9 mouse cellular contexts compared by ENCODE assay signal in the genomic region with DNA sequence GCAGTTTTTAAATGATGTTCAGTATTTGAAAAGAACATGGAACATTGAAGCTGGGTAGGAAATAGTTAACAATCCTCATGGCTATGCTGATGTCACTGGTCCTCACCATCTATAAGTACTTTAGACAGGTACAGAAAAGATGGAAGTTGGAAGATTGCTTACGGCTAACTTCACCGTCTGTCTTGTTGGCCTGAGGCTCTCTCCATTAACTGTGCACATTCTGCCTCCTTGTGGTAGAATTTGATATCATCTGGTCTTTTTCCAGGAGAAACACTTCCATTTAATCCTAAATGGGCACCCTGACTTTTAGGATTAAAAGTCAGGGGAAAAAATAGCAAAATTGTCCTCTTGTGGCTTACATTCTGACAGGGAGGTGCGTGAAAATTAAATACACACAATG.
DNase-seq lines count a peak whose midpoint lies in the region; ATAC-seq and TF ChIP-seq lines count a peak whose summit lies in the region.
"Had no signal": no experiment of that assay in that cellular context is flagged by ENCODE, and none has a peak within 500 bp of the region (broad histone marks: within the 10 kb centered on the region; RNA-seq: fewer than 3 reads in every experiment).

No protein-coding gene starts in this region.

- H3K9ac ChIP-seq in embryonic facial prominence, embryonic 11.5 days (replicated peaks; ENCODE audit: low read length), result no peak overlapping the region
- H3K9ac ChIP-seq in liver, embryonic 14.5 days (replicated peaks), result no peak overlapping the region
- no peak overlapping the region for H3K9ac ChIP-seq in hindbrain, embryonic 16.5 days (ENCODE audit: low read depth, low read length)
- no peak overlapping the region for H3K9ac ChIP-seq in midbrain, embryonic 16.5 days (ENCODE audit: low read depth, low read length)

- 10% methylated on average over 3 of the region's 3 CpGs for WGBS in embryonic facial prominence, embryonic 11.5 days
- WGBS in embryonic facial prominence, embryonic 10.5 days, result 14% methylated on average over 3 of the region's 3 CpGs
- 11% methylated on average over 3 of the region's 3 CpGs for WGBS in liver, embryonic 14.5 days (ENCODE audit: insufficient replicate concordance)
- WGBS in hindbrain, embryonic 16.5 days, result 10% methylated on average over 3 of the region's 3 CpGs
- WGBS in midbrain, embryonic 16.5 days, result 13% methylated on average over 3 of the region's 3 CpGs

- H3K27ac ChIP-seq in embryonic facial prominence, embryonic 11.5 days (replicated peaks; ENCODE audit: low read depth, low read length), result no peak overlapping the region
- no peak overlapping the region for H3K27ac ChIP-seq in embryonic facial prominence, embryonic 10.5 days (replicated peaks)
- no peak overlapping the region for H3K27ac ChIP-seq in liver, embryonic 14.5 days
- no peak overlapping the region for H3K27ac ChIP-seq in hindbrain, embryonic 16.5 days (ENCODE audit: low read depth, low read length)
- H3K27ac ChIP-seq in midbrain, embryonic 16.5 days (ENCODE audit: low read length), result no peak overlapping the region

- H3K4me1 ChIP-seq in embryonic facial prominence, embryonic 11.5 days (ENCODE audit: control insufficient read depth, insufficient read depth, low read length), result no peaks in the 10 kb centered on the region
- no peaks in the 10 kb centered on the region for H3K4me1 ChIP-seq in embryonic facial prominence, embryonic 10.5 days
- no peaks in the 10 kb centered on the region for H3K4me1 ChIP-seq in liver, embryonic 14.5 days (replicated peaks; ENCODE audit: control insufficient read depth in 2 of 2, insufficient read depth in 2 of 2, low read length in 1 of 2)
- H3K4me1 ChIP-seq in hindbrain, embryonic 16.5 days (ENCODE audit: control insufficient read depth, insufficient read depth, low read depth, low read length), result no peaks in the 10 kb centered on the region
- no peaks in the 10 kb centered on the region for H3K4me1 ChIP-seq in midbrain, embryonic 16.5 days (ENCODE audit: control insufficient read depth, insufficient read depth, low read length)

- no peak for ATAC-seq in embryonic facial prominence, embryonic 11.5 days (replicated peaks; ENCODE audit: insufficient number of reproducible peaks, low FRiP score, low TSS enrichment, low read depth)
- no peak for ATAC-seq in liver, embryonic 14.5 days (ENCODE audit: insufficient read depth)
- ATAC-seq in hindbrain, embryonic 16.5 days, result peak; percentile 71
- ATAC-seq in midbrain, embryonic 16.5 days, result peak; percentile 72; the same call in 1 of the 2 replicates

- peak; percentile 31; the same call in 1 of the 2 replicates for TF ChIP-seq CTCF in liver, embryonic 14.5 days (IDR thresholded peaks at IDR 0.05; ENCODE audit: low read depth)

- no peak overlapping the region for H3K4me2 ChIP-seq in embryonic facial prominence, embryonic 11.5 days (ENCODE audit: low read depth, low read length)
- H3K4me2 ChIP-seq in liver, embryonic 14.5 days (ENCODE audit: low read depth), result no peak overlapping the region
- no peak overlapping the region for H3K4me2 ChIP-seq in hindbrain, embryonic 16.5 days (ENCODE audit: low read length)
- no peak overlapping the region for H3K4me2 ChIP-seq in midbrain, embryonic 16.5 days (ENCODE audit: low read length)

- H3K27me3 ChIP-seq in embryonic facial prominence, embryonic 11.5 days (ENCODE audit: control insufficient read depth, insufficient read depth, low read length), result no peaks in the 10 kb centered on the region
- H3K27me3 ChIP-seq in embryonic facial prominence, embryonic 10.5 days (replicated peaks; ENCODE audit: low read depth, poor library complexity, severe bottlenecking), result no peaks in the 10 kb centered on the region
- no peaks in the 10 kb centered on the region for H3K27me3 ChIP-seq in liver, embryonic 14.5 days (ENCODE audit: control insufficient read depth, insufficient read depth, low read length)
- H3K27me3 ChIP-seq in hindbrain, embryonic 16.5 days (replicated peaks; ENCODE audit: control insufficient read depth, insufficient read depth, low read length), result no peaks in the 10 kb centered on the region
- no peaks in the 10 kb centered on the region for H3K27me3 ChIP-seq in midbrain, embryonic 16.5 days (ENCODE audit: control insufficient read depth, insufficient read depth, low read depth, low read length)

- H3K9me3 ChIP-seq in embryonic facial prominence, embryonic 11.5 days (replicated peaks; ENCODE audit: control insufficient read depth, low read length), result no peaks in the 10 kb centered on the region
- H3K9me3 ChIP-seq in embryonic facial prominence, embryonic 10.5 days, result no peaks in the 10 kb centered on the region
- no peaks in the 10 kb centered on the region for H3K9me3 ChIP-seq in liver, embryonic 14.5 days (ENCODE audit: control insufficient read depth, low read length)
- no peaks in the 10 kb centered on the region for H3K9me3 ChIP-seq in hindbrain, embryonic 16.5 days (ENCODE audit: control insufficient read depth, low read length)
- no peaks in the 10 kb centered on the region for H3K9me3 ChIP-seq in midbrain, embryonic 16.5 days (replicated peaks; ENCODE audit: control insufficient read depth, low read length, poor library complexity, severe bottlenecking)
- H3K9me3 ChIP-seq: G1E had no signal

- no peaks in the 10 kb centered on the region for H3K36me3 ChIP-seq in embryonic facial prominence, embryonic 11.5 days (replicated peaks; ENCODE audit: control insufficient read depth, insufficient read depth, low read depth, low read length)
- H3K36me3 ChIP-seq in embryonic facial prominence, embryonic 10.5 days (replicated peaks), result no peaks in the 10 kb centered on the region
- H3K36me3 ChIP-seq in liver, embryonic 14.5 days (replicated peaks; ENCODE audit: control insufficient read depth, insufficient read depth, low read depth), result no peaks in the 10 kb centered on the region
- H3K36me3 ChIP-seq in hindbrain, embryonic 16.5 days (ENCODE audit: control insufficient read depth, insufficient read depth, low read length), result no peaks in the 10 kb centered on the region
- no peaks in the 10 kb centered on the region for H3K36me3 ChIP-seq in midbrain, embryonic 16.5 days (ENCODE audit: control insufficient read depth, insufficient read depth, low read length)
- H3K36me3 ChIP-seq: G1E had no signal

- DNase-seq in embryonic facial prominence, embryonic 11.5 days (ENCODE audit: low spot score), result peak; percentile 71
- DNase-seq in embryonic facial prominence, embryonic 10.5 days (ENCODE audit: low spot score), result no peak
- DNase-seq in liver, embryonic 14.5 days (ENCODE audit: low read depth in 3 of 3, low spot score in 3 of 3), result no peak
- no peak for DNase-seq in liver
- DNase-seq in brain, adult 2 months (ENCODE audit: low read depth, low spot score), result peak; percentile 71
- no peak for DNase-seq in urinary bladder, postnatal 36 days (ENCODE audit: low spot score in 2 of 2)

- H3K4me3 ChIP-seq in embryonic facial prominence, embryonic 11.5 days (ENCODE audit: low read depth, low read length), result no peak overlapping the region
- H3K4me3 ChIP-seq in embryonic facial prominence, embryonic 10.5 days, result no peak overlapping the region
- no peak overlapping the region for H3K4me3 ChIP-seq in liver, embryonic 14.5 days (ENCODE audit: insufficient read depth in 1 of 2, low read depth in 2 of 2, low read length in 2 of 2)
- no peak overlapping the region for H3K4me3 ChIP-seq in hindbrain, embryonic 16.5 days (ENCODE audit: low read length)
- H3K4me3 ChIP-seq in midbrain, embryonic 16.5 days (ENCODE audit: low read depth, low read length), result no peak overlapping the region

- no peak for TF ChIP-seq EP300 in liver, embryonic 14.5 days (IDR thresholded peaks at IDR 0.05; ENCODE audit: low read depth)

Comparison
In these comparisons a context has a peak if more than half of its experiments do, and no peak if none do; other contexts are left out.
1. DNase-seq: peak in embryonic facial prominence, embryonic 11.5 days (single experiment) and brain, adult 2 months (single experiment); none in embryonic facial prominence, embryonic 10.5 days (single experiment), liver, embryonic 14.5 days (0 of 3), liver (single experiment) and urinary bladder, postnatal 36 days (0 of 2).
2. ATAC-seq: peak in hindbrain, embryonic 16.5 days (single experiment) and midbrain, embryonic 16.5 days (single experiment); none in embryonic facial prominence, embryonic 11.5 days (single experiment) and liver, embryonic 14.5 days (single experiment).